Mouse (Mus musculus): Measurements from ENCODE around the gene Rgma.

The Rgma gene

GRCm38 (mm10) chr7:73375257-73376100 lies at the start of gene Rgma:
Gene Rgma, plus strand, starts transcription at chr7:73375509.
- peak; percentile 59 for DNase-seq (ENCODE audit: low spot score)

DNA sequence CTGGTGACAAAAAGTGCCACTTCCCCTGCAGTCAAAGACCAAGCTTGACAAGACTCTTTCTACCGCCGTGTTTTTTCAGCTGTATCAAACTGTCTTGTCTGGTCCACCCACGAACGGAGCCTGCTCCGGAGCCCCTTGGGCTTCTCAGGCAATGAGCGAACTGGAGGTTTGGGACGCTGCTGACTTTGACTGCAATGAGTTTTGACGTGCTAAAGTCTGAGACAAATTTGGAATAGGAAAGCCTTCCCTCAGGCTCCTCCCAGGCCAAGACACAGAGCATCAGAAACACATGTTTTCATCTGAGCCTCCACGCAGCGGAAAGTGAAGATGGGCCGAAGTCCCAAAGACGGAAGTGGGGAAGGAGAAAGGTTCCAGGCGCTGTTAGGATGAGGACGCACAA lies 49.1 kb upstream of the Rgma start:
- DNase-seq (ENCODE audit: low spot score) = no peak

DNA sequence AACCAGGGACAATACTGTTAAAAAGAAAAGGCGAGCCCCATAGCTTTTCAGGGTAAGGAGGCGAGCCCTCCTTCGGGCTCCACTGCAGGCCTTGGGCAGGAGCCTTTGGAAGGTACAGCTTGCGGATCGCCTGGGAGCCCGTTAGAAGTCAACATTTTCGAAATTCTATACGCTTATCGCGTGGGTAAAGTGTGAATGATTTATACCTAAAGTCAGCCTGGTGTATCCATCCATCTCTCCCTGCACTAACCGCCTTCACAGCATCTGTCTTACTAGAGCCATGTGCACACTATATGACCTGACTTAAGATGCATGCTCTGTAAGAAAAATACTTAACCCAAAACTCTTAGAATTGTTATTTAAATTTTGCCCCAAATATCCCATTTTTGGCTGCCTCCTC lies 48.6 kb upstream of the Rgma start:
- no peak for DNase-seq (ENCODE audit: low spot score)

GRCm38 (mm10) chr7:73327193-73327592 lies 48.1 kb upstream of the Rgma start:
- no peak for DNase-seq (ENCODE audit: low spot score)

DNA sequence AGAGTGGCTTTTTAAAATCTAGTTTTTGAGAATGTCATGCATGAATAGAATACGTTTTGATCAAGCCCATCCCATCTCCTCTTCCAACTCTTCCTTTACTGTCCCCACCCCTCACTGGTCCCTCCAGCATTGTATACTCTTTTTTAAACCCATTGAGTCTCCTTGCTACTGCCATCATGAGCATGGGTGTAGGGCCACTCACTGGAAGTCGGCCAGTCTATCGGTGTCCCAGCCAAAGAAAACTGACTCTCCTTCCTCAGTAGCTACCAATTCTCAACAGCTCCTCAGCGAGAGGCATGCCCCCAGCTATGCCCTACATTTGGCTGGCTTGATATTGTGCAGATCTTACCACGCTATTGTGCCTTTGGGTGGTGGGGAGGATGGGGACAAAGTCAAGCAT lies 47.7 kb upstream of the Rgma start:
- DNase-seq (ENCODE audit: low spot score) = no peak

DNA sequence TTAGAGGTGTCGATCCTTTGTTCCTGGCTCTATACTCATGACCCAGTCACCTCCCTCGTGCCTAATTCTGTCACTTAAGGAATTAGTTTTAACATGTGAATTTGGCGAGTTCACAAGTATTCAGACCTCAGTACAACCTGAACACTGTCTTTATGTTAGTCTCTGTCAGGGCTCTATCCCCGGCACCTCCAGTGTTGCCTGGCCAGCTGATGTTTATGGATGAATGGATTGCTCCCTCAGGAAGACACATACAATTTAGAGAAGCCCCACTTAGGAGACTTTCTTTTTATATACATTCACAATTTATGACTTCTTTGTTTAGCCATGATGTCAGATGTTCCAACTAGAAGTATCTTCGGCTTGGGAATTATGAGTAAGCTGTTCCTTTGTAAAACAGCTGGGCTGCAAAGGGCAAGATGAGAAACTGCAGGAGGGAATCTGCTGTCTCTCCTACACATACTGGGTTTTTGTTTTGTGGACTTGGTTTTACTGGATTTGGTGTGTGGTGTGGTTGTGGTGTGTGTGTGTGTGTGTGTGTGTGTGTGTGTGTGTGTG lies 46.6 kb upstream of the Rgma start:
- DNase-seq (ENCODE audit: low spot score) = no peak

GRCm38 (mm10) chr7:73330754-73331153 lies 44.6 kb upstream of the Rgma start:
- no peak for DNase-seq (ENCODE audit: low spot score)

GRCm38 (mm10) chr7:73331645-73332044 lies 43.7 kb upstream of the Rgma start:
- DNase-seq (ENCODE audit: low spot score) = no peak

DNA sequence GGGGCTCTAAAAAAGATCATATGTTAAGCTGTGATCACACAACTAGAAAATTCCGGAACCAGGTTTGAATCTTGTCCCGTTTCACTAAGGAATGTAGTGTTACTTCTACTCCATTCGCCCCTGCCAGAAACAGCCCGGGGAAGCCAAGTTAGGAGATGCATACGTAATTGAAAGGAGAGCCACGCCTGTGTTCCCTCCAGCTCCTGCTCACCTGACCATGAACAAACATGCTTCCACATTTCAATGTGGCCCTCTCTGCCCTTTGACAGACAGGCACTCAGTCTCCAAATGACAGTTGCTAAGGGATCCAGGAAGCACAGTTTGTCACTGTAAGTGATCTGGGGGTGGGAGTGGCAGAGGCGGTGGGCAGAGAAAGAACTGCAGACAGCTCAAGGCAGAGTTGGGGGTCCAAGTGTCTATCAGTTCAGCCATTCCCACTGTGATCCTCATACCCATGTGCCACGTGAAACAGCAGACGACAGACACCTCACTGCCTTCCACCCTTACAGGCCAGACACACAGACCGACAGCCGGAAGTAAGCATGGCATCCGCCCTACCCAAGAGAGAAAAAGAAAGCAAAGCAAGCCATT lies 41.8 kb upstream of the Rgma start:
- DNase-seq (ENCODE audit: low spot score) = no peak

DNA sequence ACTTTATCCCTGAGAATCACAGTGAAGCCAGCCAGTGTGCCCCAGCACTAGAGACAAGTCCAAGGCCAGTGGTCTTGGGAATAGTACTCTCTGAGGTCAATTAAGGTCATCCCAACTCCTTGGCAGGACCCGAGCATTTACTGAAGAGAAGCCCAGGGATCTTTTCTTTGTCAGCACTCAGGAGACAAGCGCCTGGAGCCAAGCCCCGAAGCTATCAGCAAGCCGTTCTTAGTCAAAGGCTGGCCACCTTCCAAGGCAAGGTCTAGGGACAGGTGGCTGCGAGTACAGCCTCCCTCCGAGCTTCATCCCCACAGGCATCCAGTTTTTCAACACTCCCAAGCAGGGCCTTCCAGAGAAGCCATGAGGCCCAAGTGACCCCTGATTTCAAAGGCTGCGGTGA lies 40.4 kb upstream of the Rgma start:
- DNase-seq (ENCODE audit: low spot score) = no peak

GRCm38 (mm10) chr7:73336380-73336779 lies 38.9 kb upstream of the Rgma start:
- no peak for DNase-seq (ENCODE audit: low spot score)

DNA sequence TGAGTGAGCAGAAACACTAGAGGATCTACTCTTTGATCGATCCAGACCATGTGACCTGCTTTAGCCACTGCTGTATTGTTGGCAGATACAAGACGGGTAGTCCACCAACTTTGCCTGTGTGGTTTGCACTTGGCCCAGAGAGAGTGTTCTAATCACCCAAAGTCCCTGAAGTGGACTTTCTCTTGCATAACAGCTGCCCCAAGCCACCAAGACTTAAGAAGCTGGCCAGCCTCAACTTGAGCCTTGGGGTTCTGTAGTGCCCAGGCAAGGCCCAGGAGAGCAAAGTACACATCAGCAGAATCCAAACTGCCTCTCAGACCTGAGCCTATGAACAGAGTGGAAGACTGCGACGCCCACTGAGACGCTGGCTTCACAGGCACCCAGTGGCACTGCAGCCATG lies 37.0 kb upstream of the Rgma start:
- no peak for DNase-seq (ENCODE audit: low spot score)

DNA sequence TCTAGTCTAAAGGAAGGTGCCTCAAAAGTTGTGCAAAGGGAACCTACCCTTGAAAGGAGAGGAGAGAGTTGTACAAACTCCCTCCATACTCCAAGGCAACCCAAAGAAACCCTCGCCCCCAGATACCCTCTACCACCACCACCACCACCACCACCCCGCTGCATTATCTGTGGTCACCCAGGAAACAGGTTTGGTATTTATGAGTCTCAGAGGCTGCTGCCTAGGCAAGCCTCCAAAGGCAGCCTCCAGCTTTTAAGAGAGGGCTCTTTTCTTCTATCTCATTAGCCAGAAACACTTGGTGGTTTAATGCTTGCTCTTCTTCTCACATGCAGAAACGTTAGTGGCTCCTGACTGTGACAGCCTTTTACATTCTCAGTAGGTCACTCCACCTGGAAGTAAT lies 31.5 kb upstream of the Rgma start:
- no peak for DNase-seq (ENCODE audit: low spot score)

DNA sequence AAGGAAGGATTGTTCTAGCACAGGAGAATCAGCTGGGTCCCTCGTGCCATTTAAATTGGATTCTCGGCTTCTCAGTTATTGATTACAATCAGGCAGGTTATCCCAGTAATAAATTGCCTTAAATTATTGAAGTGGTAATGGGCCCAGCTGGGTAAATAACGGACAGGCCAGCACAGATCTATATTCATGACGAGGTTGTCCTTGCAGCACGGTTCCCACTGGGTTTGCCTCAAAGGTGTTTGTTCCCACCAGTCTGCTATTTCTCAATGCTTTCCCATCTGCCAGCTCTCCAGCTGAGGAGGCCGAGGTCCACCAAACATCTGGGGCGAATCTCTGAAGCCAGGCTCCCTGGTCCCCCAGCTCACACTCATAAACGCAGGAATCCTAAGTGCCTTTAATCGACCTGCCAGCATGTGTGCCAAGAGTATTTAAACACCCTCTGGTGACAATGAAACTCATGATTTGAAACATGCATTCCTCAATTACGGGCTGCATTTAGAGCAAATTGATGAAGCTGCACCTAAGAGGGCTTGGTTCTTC lies 26.7 kb upstream of the Rgma start:
- no peak for DNase-seq (ENCODE audit: low spot score)

- DNase-seq (ENCODE audit: low spot score) = no peak
Measured at GRCm38 (mm10) chr7:73349158-73349557, 26.2 kb upstream of the Rgma start.

GRCm38 (mm10) chr7:73355229-73355628 lies 20.1 kb upstream of the Rgma start:
- no peak for DNase-seq (ENCODE audit: low spot score)

DNA sequence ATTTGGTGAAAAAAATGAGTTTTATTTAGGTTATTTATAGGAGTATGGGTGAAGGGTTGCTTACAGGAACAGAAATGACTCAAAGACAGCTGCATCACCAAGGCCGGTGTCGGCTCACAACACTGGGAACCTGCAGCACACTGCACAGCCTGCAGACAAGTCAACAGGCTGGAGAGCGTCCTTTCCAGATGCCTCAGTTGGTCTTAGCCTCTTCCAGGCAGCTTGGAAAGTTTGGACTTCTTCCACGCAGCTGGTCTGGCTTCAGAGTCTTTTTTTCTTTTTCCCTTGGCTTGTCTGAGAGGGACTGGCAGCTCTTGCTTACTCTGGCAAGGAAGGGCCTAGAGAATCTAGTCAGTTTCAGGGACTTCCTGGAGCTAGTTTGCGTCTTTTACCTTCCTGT lies 18.4 kb upstream of the Rgma start:
- no peak for DNase-seq (ENCODE audit: low spot score)

DNA sequence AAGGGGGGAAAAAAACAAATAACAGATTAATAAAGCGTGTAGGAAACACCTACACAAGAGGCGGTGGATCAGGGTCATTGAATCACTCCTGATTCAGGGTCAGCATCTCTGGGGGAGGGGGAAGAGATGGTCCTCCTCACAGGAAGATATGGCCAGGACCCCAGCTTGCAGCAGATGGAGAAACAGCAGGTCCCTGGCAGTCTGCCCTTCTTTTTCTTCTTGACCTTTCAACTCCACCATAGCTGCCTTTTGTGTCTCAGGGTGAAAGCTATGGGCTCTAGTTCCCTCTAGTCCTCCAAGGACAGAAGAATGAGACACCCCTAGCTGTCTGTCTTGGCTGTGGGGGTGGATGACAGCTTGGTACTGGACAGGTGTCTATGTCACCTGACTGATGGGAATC lies 17.7 kb upstream of the Rgma start:
- DNase-seq (ENCODE audit: low spot score) = no peak

DNA sequence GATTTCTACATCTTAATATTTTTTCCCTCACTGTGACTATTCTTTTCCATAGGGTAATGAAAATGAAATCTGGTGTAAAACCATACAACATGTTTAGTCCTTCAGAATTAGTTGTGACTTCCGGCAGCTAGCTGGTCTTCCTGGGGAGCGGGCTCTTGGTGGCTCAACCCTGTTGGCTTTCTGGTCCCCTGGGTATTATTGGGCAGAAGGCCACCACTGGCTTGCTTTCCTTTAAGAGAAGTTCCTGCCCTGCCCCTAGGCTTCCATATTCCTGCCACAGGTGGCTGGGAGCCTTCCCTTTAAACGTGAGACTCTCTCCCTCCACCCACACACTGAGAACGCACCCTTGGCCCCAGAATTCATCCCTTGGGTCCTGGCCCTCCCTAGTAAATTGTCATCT lies 9.8 kb upstream of the Rgma start:
- no peak for DNase-seq (ENCODE audit: low spot score)

GRCm38 (mm10) chr7:73365965-73366364 lies 9.3 kb upstream of the Rgma start:
- DNase-seq (ENCODE audit: low spot score) = no peak

DNA sequence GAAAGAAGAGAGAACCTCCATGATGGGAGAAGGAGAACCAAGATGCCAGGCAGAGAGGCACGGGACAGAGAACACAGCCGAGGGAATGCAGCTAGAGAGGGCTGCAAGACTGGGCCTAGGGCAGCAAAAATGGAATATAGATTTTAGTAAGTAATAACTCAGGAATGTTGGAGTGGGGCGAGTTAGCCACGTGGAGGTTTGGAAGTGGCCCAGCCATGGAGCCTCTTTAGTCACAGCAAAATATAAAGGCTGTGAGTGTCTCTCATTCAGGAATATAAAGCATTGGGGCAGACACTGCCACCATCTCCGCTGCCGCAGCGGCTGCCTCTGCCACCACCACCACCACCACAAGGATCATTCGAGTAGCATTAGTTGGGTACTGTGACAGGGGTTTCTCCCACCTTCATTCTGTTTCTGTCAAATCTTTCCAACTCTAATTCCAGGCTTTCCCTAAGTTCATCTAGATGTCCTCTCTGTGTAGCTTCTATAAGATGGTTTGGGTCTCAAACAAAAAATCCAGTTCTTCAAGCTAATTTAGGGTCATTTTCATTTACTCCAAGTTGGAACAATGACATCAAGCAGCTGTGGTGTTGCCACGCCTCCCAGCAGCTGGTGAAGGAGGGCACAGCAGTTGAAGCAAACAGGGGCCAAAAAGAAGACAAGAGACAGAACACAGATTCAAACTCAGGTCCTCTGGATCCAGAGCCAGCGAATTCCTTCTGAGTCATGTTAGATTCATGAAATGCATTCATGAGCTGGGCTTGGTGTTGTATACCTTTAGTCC lies 7.4 kb upstream of the Rgma start:
- DNase-seq (ENCODE audit: low spot score) = no peak

GRCm38 (mm10) chr7:73369992-73370391 lies 5.3 kb upstream of the Rgma start:
- DNase-seq (ENCODE audit: low spot score) = no peak

All from ovary, postnatal 36 days (tissue).